Mouse (Mus musculus): ENCODE data around the gene Dlgap3.

GRCm38 (mm10) chr4:127251963-127252585 lies 83.1 kb downstream of the Dlgap3 start:
- TF ChIP-seq CTCF (IDR thresholded peaks at IDR 0.05; ENCODE audit: insufficient read depth, low read length) = no peak
- peak; percentile 39; the same call in 1 of the 2 replicates for TF ChIP-seq POLR2A (IDR thresholded peaks at IDR 0.05; ENCODE audit: borderline replicate concordance, extremely low read depth, low read depth, low read length)

Data from lung, adult 2 months (tissue).